Mouse (Mus musculus): ENCODE measurements at regions not wholly inside any gene's neighbourhood (a gene's known extent, or its start where the extent isn't known, plus 50 kb on each side); places are given as distances from the start of the nearest gene placed in this dataset.

DNA sequence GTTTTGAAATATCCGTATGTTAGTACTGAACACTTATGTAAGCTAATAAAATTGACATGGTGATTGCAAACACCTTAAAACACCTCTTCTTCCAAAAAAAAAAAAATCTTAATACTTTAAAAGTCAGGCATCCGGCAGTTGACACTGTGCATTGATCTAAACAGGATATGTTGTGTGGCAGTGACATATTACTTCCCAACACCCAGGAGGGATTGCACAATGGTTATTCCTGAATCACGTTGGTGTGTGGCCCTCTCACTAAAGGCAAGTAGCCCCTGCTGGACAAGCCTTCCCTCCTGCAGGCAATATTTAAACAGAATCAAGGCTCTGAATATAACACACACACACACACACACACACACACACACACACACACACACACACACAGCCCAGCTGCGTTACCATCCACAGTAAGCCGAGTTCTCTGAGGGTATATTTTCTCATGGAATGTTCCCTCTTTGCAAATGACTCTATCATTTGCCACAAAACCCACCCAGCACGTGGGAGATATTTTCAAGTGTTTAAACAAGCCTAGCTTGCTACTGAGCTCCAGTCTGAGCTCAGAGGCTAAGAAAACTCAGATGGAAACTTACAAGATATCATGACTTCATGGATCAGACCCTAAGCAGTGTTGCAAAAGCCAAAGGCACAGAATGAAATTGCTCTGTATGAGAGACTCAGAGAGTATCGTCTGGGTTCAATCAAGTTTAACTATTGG lies 128.8 kb upstream of the Lyplal1 start:
- TF ChIP-seq POLR2A (IDR thresholded peaks at IDR 0.05; ENCODE audit: borderline replicate concordance, low read depth, low read length) = no peak
- no peak for TF ChIP-seq CTCF (IDR thresholded peaks at IDR 0.05; ENCODE audit: low read depth, low read length)
